Mouse (Mus musculus) midbrain, embryonic 13.5 days (tissue): ENCODE results near the gene Ncan. TPM values are rescaled to one million over a fixed set of nuclear protein-coding genes. Genes with fewer than 3 reads are reported as not detected.
"Not testable (repeated sequence)": the region's sequence is repeated elsewhere in the genome, so short reads cannot be mapped to it uniquely, and the experiment has no call there.

Experiments used
- ATAC-seq: fragments of 200-750 bp; cut with Nextera tagmentation; 2 replicates; pipeline ENCODE4 v1.8.0; 2017; ENCODE audit warnings: mild to moderate bottlenecking, moderate TSS enrichment, moderate library complexity
- H3K27ac ChIP-seq: fragments of 300-500 bp; sonication (generic); 2 replicates; pipeline ENCODE4 v1.5.1; 2015; ENCODE audit warnings: inconsistent platforms, mild to moderate bottlenecking, moderate library complexity
- H3K27me3 ChIP-seq: fragments of 300-500 bp; sonication (generic); 2 replicates; pipeline ENCODE4 v1.6.1; 2015; ENCODE audit warnings: mild to moderate bottlenecking, inconsistent platforms
- H3K36me3 ChIP-seq: fragments of 300-500 bp; sonication (generic); 2 replicates; pipeline ENCODE4 v1.6.1; 2015; ENCODE audit warnings: mild to moderate bottlenecking, inconsistent platforms
- H3K4me1 ChIP-seq: fragments of 300-500 bp; sonication (generic); replicated peaks from 2 replicates; pipeline ENCODE4 v1.6.1; 2015; ENCODE audit warnings: inconsistent platforms
- H3K4me2 ChIP-seq: fragments of 300-500 bp; sonication (generic); replicated peaks from 2 replicates; pipeline ENCODE4 v1.6.1; 2015; ENCODE audit warnings: moderate library complexity, mild to moderate bottlenecking, inconsistent platforms
- H3K4me3 ChIP-seq: fragments of 300-500 bp; sonication (generic); replicated peaks from 2 replicates; pipeline ENCODE4 v1.5.1; 2015; ENCODE audit warnings: mild to moderate bottlenecking, inconsistent platforms
- H3K9ac ChIP-seq: fragments of 300-500 bp; sonication (generic); replicated peaks from 2 replicates; pipeline ENCODE4 v1.6.1; 2015; ENCODE audit warnings: mild to moderate bottlenecking, inconsistent platforms
- H3K9me3 ChIP-seq: fragments of 300-500 bp; sonication (generic); 2 replicates; pipeline ENCODE4 v1.6.1; 2016; ENCODE audit warnings: mild to moderate bottlenecking, inconsistent platforms
- WGBS: fragments of 180-500 bp; shearing (Covaris S2); methylation state at CpG from one replicate; pipeline ENCODE4 v1.1.7; 2015; 5-methylcytosine and 5-hydroxymethylcytosine counted together
- microRNA-seq: library from miRNA; unstranded; fragments of <30 nt; microRNA quantifications from one replicate; pipeline ENCODE4, GENCODE M21; 2016
- polyA plus RNA-seq: library from polyadenylated mRNA; unstranded; fragments of >200 nt; fragmentation: Nextera tagmentation; extraction: Ambion mirVana; gene quantifications from 2 replicates; pipeline ENCODE4 v1.2.1, GENCODE M21; 2015

Ncan gene
- polyA plus RNA-seq, 1 experiment from 2014 or later: 146 TPM

GRCm38 (mm10) chr8:70072441-70073069, 48.1 kb downstream of the Ncan start, which contains the start of gene Tm6sf2:
Gene Tm6sf2, plus strand, starts transcription at chr8:70072924.
- no peaks in the 10 kb centered on the region for H3K9me3 ChIP-seq
- 14% methylated on average over 21 of the region's 27 CpGs for WGBS
- no peaks in the 10 kb centered on the region for H3K27me3 ChIP-seq
- no peak within 1 kb of the TSS for H3K4me2 ChIP-seq
- H3K9ac ChIP-seq: no peak within 1 kb of the TSS
- H3K4me1 ChIP-seq: no peaks in the 10 kb centered on the region
- H3K36me3 ChIP-seq: peaks cover 51% of the 10 kb centered on the region
- no peak within 1 kb of the TSS for H3K4me3 ChIP-seq
- peak; percentile 65 for ATAC-seq
- H3K27ac ChIP-seq: no peak within 1 kb of the TSS

DNA sequence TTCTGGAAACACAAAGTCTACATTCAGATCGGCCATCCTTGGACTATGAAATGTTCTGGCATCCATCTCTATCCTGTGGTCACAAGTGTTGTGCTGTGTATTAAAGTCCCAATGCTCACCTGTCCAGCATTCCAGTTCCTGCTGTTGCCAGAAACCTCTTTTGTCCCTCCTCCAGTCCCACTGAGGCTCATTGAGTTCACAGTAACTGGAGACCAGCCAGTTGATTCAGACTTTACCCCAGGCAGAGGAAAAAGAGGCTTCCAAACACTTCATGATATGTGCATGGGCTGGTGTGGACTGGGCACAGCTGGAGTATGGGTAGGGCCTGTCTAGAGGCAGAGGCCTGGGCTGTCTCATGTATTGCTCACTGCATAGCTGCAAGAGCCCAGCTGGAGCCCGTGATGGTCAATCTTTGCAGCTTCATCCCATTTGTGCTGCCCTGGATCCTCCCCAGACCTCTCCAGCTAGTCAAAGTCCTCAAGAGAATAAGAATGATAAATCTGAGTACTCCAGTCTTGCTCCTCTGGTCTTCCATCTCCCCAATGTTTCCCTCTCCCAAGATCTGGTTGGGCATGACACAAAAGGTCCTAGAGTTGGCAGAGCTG, 48.7 kb downstream of the Ncan start:
- 74% methylated on average over 2 of the region's 2 CpGs for WGBS
- H3K9ac ChIP-seq: no peak overlapping the region
- H3K27me3 ChIP-seq: no peaks in the 10 kb centered on the region
- peaks cover 57% of the 10 kb centered on the region for H3K36me3 ChIP-seq
- H3K4me1 ChIP-seq: no peaks in the 10 kb centered on the region
- H3K4me2 ChIP-seq: no peak overlapping the region
- H3K27ac ChIP-seq: no peak overlapping the region
- ATAC-seq: no peak
- no peak overlapping the region for H3K4me3 ChIP-seq
- no peaks in the 10 kb centered on the region for H3K9me3 ChIP-seq

GRCm38 (mm10) chr8:70057721-70058120, 63.0 kb downstream of the Ncan start:
- no peak for ATAC-seq
- H3K4me1 ChIP-seq: no peaks in the 10 kb centered on the region
- H3K4me2 ChIP-seq: no peak overlapping the region
- no peak overlapping the region for H3K27ac ChIP-seq
- H3K9me3 ChIP-seq: no peaks in the 10 kb centered on the region
- peaks cover 93% of the 10 kb centered on the region for H3K36me3 ChIP-seq
- H3K9ac ChIP-seq: no peak overlapping the region
- WGBS: 60% methylated on average over 1 of the region's 1 CpGs
- H3K4me3 ChIP-seq: no peak overlapping the region
- H3K27me3 ChIP-seq: no peaks in the 10 kb centered on the region

GRCm38 (mm10) chr8:70050434-70050833, 70.2 kb downstream of the Ncan start:
- 94% methylated on average over 5 of the region's 5 CpGs for WGBS
- not testable (repeated sequence) for H3K27me3 ChIP-seq, H3K4me3 ChIP-seq, H3K4me2 ChIP-seq, H3K9ac ChIP-seq, H3K9me3 ChIP-seq, H3K4me1 ChIP-seq, H3K27ac ChIP-seq, ATAC-seq
- peaks cover 72% of the 10 kb centered on the region for H3K36me3 ChIP-seq

DNA sequence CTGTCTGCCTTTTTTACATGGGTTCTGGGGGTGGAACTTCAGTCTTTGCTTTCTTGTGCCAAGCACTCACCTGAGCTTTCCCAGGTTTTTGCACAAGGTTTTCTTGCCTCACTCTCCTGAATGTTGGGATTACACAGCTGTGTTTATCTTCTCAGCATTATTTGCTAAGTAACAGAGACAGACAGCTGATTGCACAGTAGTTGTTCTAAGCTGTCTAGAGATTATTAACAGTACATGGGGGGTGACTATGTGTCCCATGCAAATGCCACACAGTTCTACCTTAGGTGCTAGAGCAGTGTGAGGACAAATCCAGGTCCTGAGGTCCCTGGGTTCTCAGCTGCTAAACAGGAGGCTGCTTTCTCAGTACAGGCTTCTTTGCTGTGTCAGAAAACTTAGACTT, 71.0 kb downstream of the Ncan start:
- no peak overlapping the region for H3K27ac ChIP-seq
- 0 out of 2 replicates have a peak, but pooled peaks cover 1% of the 10 kb centered on the region for H3K4me1 ChIP-seq
- H3K4me2 ChIP-seq: no peak overlapping the region
- H3K27me3 ChIP-seq: no peaks in the 10 kb centered on the region
- H3K4me3 ChIP-seq: no peak overlapping the region
- H3K9ac ChIP-seq: no peak overlapping the region
- H3K36me3 ChIP-seq: peaks cover 64% of the 10 kb centered on the region
- H3K9me3 ChIP-seq: no peaks in the 10 kb centered on the region
- no peak for ATAC-seq

DNA sequence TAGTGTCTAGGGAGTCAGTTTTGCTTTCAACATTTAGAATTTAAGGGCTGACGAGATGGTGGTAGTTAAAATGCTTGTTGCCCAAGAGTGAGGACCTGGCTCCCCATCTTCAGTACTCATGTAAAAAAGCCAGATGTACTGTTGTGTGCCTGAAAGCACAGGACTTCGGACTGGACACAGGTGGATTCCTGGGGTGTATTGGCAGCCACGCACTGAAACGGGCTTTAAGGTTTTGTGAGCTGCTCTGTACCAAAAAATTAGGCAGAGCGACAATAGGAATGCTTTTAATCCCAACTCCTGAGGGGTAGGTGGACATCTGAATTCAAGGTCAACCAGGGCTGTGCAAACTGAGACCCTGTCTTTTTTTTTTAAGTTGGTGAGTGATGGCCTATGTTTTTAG, 76.7 kb downstream of the Ncan start:
- Histone ChIP-seq H3K4me1 (peaks cover 41% of the 10 kb centered on the region), H3K9ac (peak overlapping the region; percentile 96), H3K36me3 (peaks cover 13% of the 10 kb centered on the region), H3K4me2 (peak overlapping the region; percentile 93), H3K27ac (no peak overlapping the region), H3K9me3 (no peaks in the 10 kb centered on the region), H3K27me3 (no peaks in the 10 kb centered on the region), H3K4me3 (peak overlapping the region; percentile 72)
- 91% methylated on average over 5 of the region's 5 CpGs for WGBS
- ATAC-seq: no peak

Small RNAs within 50 kb of the gene (microRNA-seq; reads per million reads assigned to microRNA genes)
- gene Mir7066: 2.5 reads per million, percentile 7 among the genes with 10 or more reads in this experiment

Other genes starting within 250 kb of the Ncan start
- gene Cilp2, start 233.2 kb downstream of the Ncan start, polyA plus RNA-seq: 2.1 TPM in 2 replicates
- 3.7 and 4.1 TPM in 2 replicates for gene Tssk6, start 218.7 kb downstream of the Ncan start, polyA plus RNA-seq
- 174 and 181 TPM in 2 replicates for gene Ndufa13, start 218.3 kb downstream of the Ncan start, polyA plus RNA-seq
- 9.1 and 10.8 TPM in 2 replicates for gene Yjefn3, start 218.2 kb downstream of the Ncan start, polyA plus RNA-seq
- 26.0 and 27.7 TPM in 2 replicates for gene Gatad2a, start 124.5 kb downstream of the Ncan start, polyA plus RNA-seq
- gene Mau2, start 78.1 kb downstream of the Ncan start, polyA plus RNA-seq: 83.9 and 87.6 TPM in 2 replicates
- gene Sugp1, start 78.1 kb downstream of the Ncan start, polyA plus RNA-seq: 62.1 and 65.1 TPM in 2 replicates
- gene Tm6sf2, start 47.9 kb downstream of the Ncan start, polyA plus RNA-seq: 1.8 TPM in 2 replicates
- 0.39 and 0.40 TPM in 2 replicates for gene Hapln4, start 37.4 kb downstream of the Ncan start, polyA plus RNA-seq
- gene Nr2c2ap, start 10.5 kb upstream of the Ncan start, polyA plus RNA-seq: 27.2 and 30.4 TPM in 2 replicates
- gene Rfxank, start 18.3 kb upstream of the Ncan start, polyA plus RNA-seq: 12.5 and 13.4 TPM in 2 replicates
- 53.0 and 56.5 TPM in 2 replicates for gene Borcs8, start 18.6 kb upstream of the Ncan start, polyA plus RNA-seq
- 0.26 and 0.59 TPM in 2 replicates for gene Mef2b, start 18.8 kb upstream of the Ncan start, polyA plus RNA-seq
- gene Tmem161a, start 51.5 kb upstream of the Ncan start, polyA plus RNA-seq: 44.6 and 49.5 TPM in 2 replicates
- 4.3 and 4.4 TPM in 2 replicates for gene Slc25a42, start 91.4 kb upstream of the Ncan start, polyA plus RNA-seq
- 84.2 and 86.0 TPM in 2 replicates for gene Sugp2, start 113.4 kb upstream of the Ncan start, polyA plus RNA-seq
- 74.2 and 77.6 TPM in 2 replicates for gene Armc6, start 113.6 kb upstream of the Ncan start, polyA plus RNA-seq
- gene Homer3, start 162.0 kb upstream of the Ncan start, polyA plus RNA-seq: 57.7 and 61.5 TPM in 2 replicates
- 50.0 and 54.6 TPM in 2 replicates for gene Ddx49, start 181.6 kb upstream of the Ncan start, polyA plus RNA-seq
- 273 and 290 TPM in 2 replicates for gene Cope, start 181.6 kb upstream of the Ncan start, polyA plus RNA-seq
- 23.7 and 26.2 TPM in 2 replicates for gene Cers1, start 194.9 kb upstream of the Ncan start, polyA plus RNA-seq
- 3.7 and 6.0 TPM in 2 replicates for gene Gdf1, start 208.9 kb upstream of the Ncan start, polyA plus RNA-seq
- gene Upf1, start 232.4 kb upstream of the Ncan start, polyA plus RNA-seq: 15.5 and 18.1 TPM in 2 replicates